Mouse (Mus musculus): Measurements from ENCODE around the gene Odf3l1.
"Not testable (repeated sequence)": the region's sequence is repeated elsewhere in the genome, so short reads cannot be mapped to it uniquely, and the experiment has no call there.

The Odf3l1 gene

GRCm38 (mm10) chr9:56864216-56864729 lies at the start of gene Odf3l1:
Odf3l1 (minus strand) TSS chr9:56864679.
- DNase-seq (ENCODE audit: low read depth, low spot score), result no peak

- no peak for DNase-seq (ENCODE audit: low read depth, low spot score)
These were observed 49.5 kb upstream of the Odf3l1 start for GRCm38 (mm10) chr9:56913991-56914390.

- DNase-seq (ENCODE audit: low read depth, low spot score), result no peak
These were observed 46.5 kb upstream of the Odf3l1 start for GRCm38 (mm10) chr9:56911017-56911416.

- not testable (repeated sequence) for DNase-seq (ENCODE audit: low read depth, low spot score)
These were observed 45.5 kb upstream of the Odf3l1 start for GRCm38 (mm10) chr9:56909991-56910390.

GRCm38 (mm10) chr9:56907549-56907948 lies 43.1 kb upstream of the Odf3l1 start:
- no peak for DNase-seq (ENCODE audit: low read depth, low spot score)

GRCm38 (mm10) chr9:56903662-56904061 lies 39.2 kb upstream of the Odf3l1 start:
- DNase-seq (ENCODE audit: low read depth, low spot score), result no peak

GRCm38 (mm10) chr9:56901187-56901586 lies 36.7 kb upstream of the Odf3l1 start:
- DNase-seq (ENCODE audit: low read depth, low spot score), result no peak

- DNase-seq (ENCODE audit: low read depth, low spot score), result no peak
These were observed 36.1 kb upstream of the Odf3l1 start for GRCm38 (mm10) chr9:56900571-56900970.

GRCm38 (mm10) chr9:56900060-56900459 lies 35.6 kb upstream of the Odf3l1 start:
- no peak for DNase-seq (ENCODE audit: low read depth, low spot score)

- DNase-seq (ENCODE audit: low read depth, low spot score), result no peak
These were observed 34.9 kb upstream of the Odf3l1 start for GRCm38 (mm10) chr9:56899409-56899808.

GRCm38 (mm10) chr9:56896779-56897178 lies 32.3 kb upstream of the Odf3l1 start:
- no peak for DNase-seq (ENCODE audit: low read depth, low spot score)

GRCm38 (mm10) chr9:56894006-56894405 lies 29.5 kb upstream of the Odf3l1 start:
- DNase-seq (ENCODE audit: low read depth, low spot score), result no peak

- no peak for DNase-seq (ENCODE audit: low read depth, low spot score)
These were observed 28.8 kb upstream of the Odf3l1 start for GRCm38 (mm10) chr9:56893313-56893712.

- DNase-seq (ENCODE audit: low read depth, low spot score), result no peak
These were observed 27.6 kb upstream of the Odf3l1 start for GRCm38 (mm10) chr9:56892111-56892510.

- DNase-seq (ENCODE audit: low read depth, low spot score), result peak; percentile 57
These were observed 27.1 kb upstream of the Odf3l1 start for GRCm38 (mm10) chr9:56891517-56892011.

GRCm38 (mm10) chr9:56890522-56891250 lies 26.2 kb upstream of the Odf3l1 start:
- DNase-seq (ENCODE audit: low read depth, low spot score), result no peak

GRCm38 (mm10) chr9:56889817-56890216 lies 25.3 kb upstream of the Odf3l1 start:
- DNase-seq (ENCODE audit: low read depth, low spot score), result peak; percentile 77

GRCm38 (mm10) chr9:56887581-56887980 lies 23.1 kb upstream of the Odf3l1 start:
- no peak for DNase-seq (ENCODE audit: low read depth, low spot score)

- no peak for DNase-seq (ENCODE audit: low read depth, low spot score)
These were observed 22.1 kb upstream of the Odf3l1 start for GRCm38 (mm10) chr9:56886601-56887000.

GRCm38 (mm10) chr9:56886113-56886512 lies 21.6 kb upstream of the Odf3l1 start:
- DNase-seq (ENCODE audit: low read depth, low spot score), result peak; percentile 53

GRCm38 (mm10) chr9:56884328-56884727 lies 19.8 kb upstream of the Odf3l1 start:
- DNase-seq (ENCODE audit: low read depth, low spot score), result no peak

- DNase-seq (ENCODE audit: low read depth, low spot score), result no peak
These were observed 19.0 kb upstream of the Odf3l1 start for GRCm38 (mm10) chr9:56883470-56883869.

- DNase-seq (ENCODE audit: low read depth, low spot score), result no peak
These were observed 18.3 kb upstream of the Odf3l1 start for GRCm38 (mm10) chr9:56882818-56883217.
